Comparison of ENCODE assay signal across 20 mouse cellular contexts in genomic region chr2:115469165-115469821, GRCm38 (mm10).
DNase-seq lines count a peak whose midpoint lies in the region; ATAC-seq and TF ChIP-seq lines count a peak whose summit lies in the region.
"Had no signal": no experiment of that assay in that cellular context is flagged by ENCODE, and none has a peak within 500 bp of the region (broad histone marks: within the 10 kb centered on the region; RNA-seq: fewer than 3 reads in every experiment).

No protein-coding gene starts in this region.

- WGBS in intestine, embryonic 14.5 days: 43% methylated on average over 6 of the region's 6 CpGs
- 62% methylated on average over 6 of the region's 6 CpGs for WGBS in intestine, postnatal 0 days

- no peaks in the 10 kb centered on the region for H3K27me3 ChIP-seq in intestine, embryonic 14.5 days (replicated peaks; ENCODE audit: control insufficient read depth, insufficient read depth, low read length)
- no peaks in the 10 kb centered on the region for H3K27me3 ChIP-seq in intestine, postnatal 0 days (replicated peaks; ENCODE audit: control insufficient read depth, insufficient read depth, low read length)
- H3K27me3 ChIP-seq: heart, embryonic 15.5 days; hindbrain, embryonic 15.5 days; liver, embryonic 15.5 days had no signal

- ATAC-seq in intestine, embryonic 14.5 days (replicated peaks; ENCODE audit: low FRiP score, low TSS enrichment, low read depth): peak; percentile 70
- no peak for ATAC-seq in intestine, postnatal 0 days
- ATAC-seq: lung, postnatal 0 days had no signal

- H3K4me3 ChIP-seq in intestine, embryonic 14.5 days (ENCODE audit: low read depth, low read length): no peak overlapping the region
- no peak overlapping the region for H3K4me3 ChIP-seq in intestine, postnatal 0 days (ENCODE audit: low read depth, low read length)
- H3K4me3 ChIP-seq: embryonic facial prominence, embryonic 10.5 days; heart, adult 2 months; heart, embryonic 15.5 days; hindbrain, embryonic 15.5 days; liver, embryonic 15.5 days; midbrain, embryonic 12.5 days had no signal

- H3K4me1 ChIP-seq in intestine, embryonic 14.5 days (replicated peaks; ENCODE audit: control insufficient read depth, insufficient read depth, low read length): peaks cover 10% of the 10 kb centered on the region; the same call in 1 of the 2 replicates
- H3K4me1 ChIP-seq in intestine, postnatal 0 days (replicated peaks; ENCODE audit: control insufficient read depth, insufficient read depth, low read length): no peaks in the 10 kb centered on the region
- H3K4me1 ChIP-seq: heart, embryonic 15.5 days; hindbrain, embryonic 15.5 days; liver, embryonic 15.5 days had no signal

- H3K4me2 ChIP-seq in intestine, embryonic 14.5 days (ENCODE audit: low read length): no peak overlapping the region
- H3K4me2 ChIP-seq in intestine, postnatal 0 days (replicated peaks; ENCODE audit: low read depth): no peak overlapping the region
- H3K4me2 ChIP-seq: heart, embryonic 15.5 days; hindbrain, embryonic 15.5 days; liver, embryonic 15.5 days had no signal

- no peaks in the 10 kb centered on the region for H3K9me3 ChIP-seq in intestine, embryonic 14.5 days (ENCODE audit: control insufficient read depth, low read length)
- H3K9me3 ChIP-seq in intestine, postnatal 0 days (ENCODE audit: control insufficient read depth): no peaks in the 10 kb centered on the region
- H3K9me3 ChIP-seq: embryonic facial prominence, embryonic 10.5 days; heart, embryonic 15.5 days; hindbrain, embryonic 15.5 days; liver, embryonic 15.5 days; midbrain, embryonic 12.5 days had no signal

- H3K36me3 ChIP-seq in intestine, embryonic 14.5 days (ENCODE audit: control insufficient read depth, insufficient read depth, low read length): no peaks in the 10 kb centered on the region
- no peaks in the 10 kb centered on the region for H3K36me3 ChIP-seq in intestine, postnatal 0 days (ENCODE audit: control insufficient read depth, insufficient read depth)
- H3K36me3 ChIP-seq: embryonic facial prominence, embryonic 10.5 days; heart, embryonic 15.5 days; hindbrain, embryonic 15.5 days; liver, embryonic 15.5 days; midbrain, embryonic 12.5 days had no signal

- DNase-seq in intestine, embryonic 14.5 days (ENCODE audit: low spot score): peak; percentile 62
- DNase-seq in ES-CJ7 (ENCODE audit: low read depth, low spot score): peak; percentile 25
- peak; percentile 41 for DNase-seq in kidney, adult 9 months
- DNase-seq in kidney, postnatal 25 days: peak; percentile 12 to 56
- no peak for DNase-seq in frontal cortex, postnatal 10 days (ENCODE audit: low spot score in 2 of 2)
- DNase-seq in urinary bladder, postnatal 36 days (ENCODE audit: low spot score in 2 of 2): no peak
- DNase-seq in thymus, postnatal 36 days: no peak
- DNase-seq: adrenal gland, postnatal 36 days; cerebellum, adult 11-12 months; cerebellum, postnatal 14 days; heart, adult 2 months; heart, postnatal 4 days; thymus, postnatal 25 days had no signal

- no peak overlapping the region for H3K27ac ChIP-seq in intestine, embryonic 14.5 days (ENCODE audit: low read depth)
- no peak overlapping the region for H3K27ac ChIP-seq in intestine, postnatal 0 days (ENCODE audit: low read depth, low read length)
- H3K27ac ChIP-seq: embryonic facial prominence, embryonic 10.5 days; heart, adult 2 months; heart, embryonic 15.5 days; hindbrain, embryonic 15.5 days; liver, embryonic 15.5 days; midbrain, embryonic 12.5 days had no signal

- no peak for TF ChIP-seq CTCF in intestine, postnatal 0 days (IDR thresholded peaks at IDR 0.05; ENCODE audit: low read depth)

- H3K9ac ChIP-seq in intestine, embryonic 14.5 days (ENCODE audit: low read length): no peak overlapping the region
- H3K9ac ChIP-seq in intestine, postnatal 0 days (ENCODE audit: low read depth, low read length): no peak overlapping the region
- H3K9ac ChIP-seq: heart, embryonic 15.5 days; hindbrain, embryonic 15.5 days; liver, embryonic 15.5 days; midbrain, embryonic 12.5 days had no signal

Comparison
In these comparisons a context has a peak if more than half of its experiments do, and no peak if none do; other contexts are left out.
1. DNase-seq: peak in intestine, embryonic 14.5 days (single experiment), ES-CJ7 (single experiment), kidney, adult 9 months (single experiment) and kidney, postnatal 25 days (2 of 2); none in frontal cortex, postnatal 10 days (0 of 2), urinary bladder, postnatal 36 days (0 of 2) and thymus, postnatal 36 days (0 of 2).